Mouse (Mus musculus) spleen, embryonic (tissue): ENCODE data around the gene Etv5.
"Not testable (repeated sequence)": the region's sequence is repeated elsewhere in the genome, so short reads cannot be mapped to it uniquely, and the experiment has no call there.

Experiments
- CTCF ChIA-PET: fragments of 350-600 bp; sonication (Branson Sonifier 250); formaldehyde crosslinking; loops from one replicate; lab custom pipeline; 2022; lab: Charles Lee

The Etv5 gene

DNA sequence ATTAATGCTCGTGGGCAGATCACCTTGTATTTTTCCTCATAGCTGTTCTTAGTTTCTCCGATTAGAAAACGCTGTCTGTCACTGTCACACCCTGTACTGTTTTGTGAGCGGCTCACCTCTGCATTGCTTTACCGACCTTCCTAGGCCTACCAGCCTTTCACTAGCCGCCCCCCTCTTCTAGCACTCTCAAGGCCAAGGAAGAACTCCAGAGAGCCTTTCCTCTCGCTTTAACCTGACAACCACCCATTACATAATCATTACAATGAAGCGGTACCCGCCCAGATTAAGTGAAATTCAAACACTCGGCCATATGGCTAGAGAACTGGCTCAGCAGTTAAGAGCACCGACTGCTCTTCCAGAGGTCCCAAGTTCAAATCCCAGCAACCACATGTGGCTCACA, 41.2 kb downstream of the Etv5 start:
- CTCF ChIA-PET: no interaction called here

DNA sequence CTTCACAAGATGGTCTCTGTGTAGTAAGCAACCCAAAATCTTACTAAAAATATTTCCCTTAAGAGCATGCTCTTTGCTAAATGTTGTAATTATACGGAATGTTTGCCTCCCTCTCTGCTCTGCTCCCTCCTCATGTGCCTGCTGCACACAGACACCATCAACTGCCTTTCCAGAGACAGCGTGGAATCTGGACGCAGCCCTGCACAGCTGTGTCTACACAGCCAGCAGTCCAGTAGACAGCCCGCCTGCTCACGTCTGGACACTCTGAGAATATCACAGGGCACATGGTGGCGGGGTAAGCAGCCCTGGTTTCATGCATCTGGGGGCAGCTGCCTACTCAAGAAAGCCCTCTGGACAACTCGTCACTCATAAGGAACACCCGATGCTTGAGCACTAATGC, 43.1 kb downstream of the Etv5 start:
- CTCF ChIA-PET: no interaction called here

DNA sequence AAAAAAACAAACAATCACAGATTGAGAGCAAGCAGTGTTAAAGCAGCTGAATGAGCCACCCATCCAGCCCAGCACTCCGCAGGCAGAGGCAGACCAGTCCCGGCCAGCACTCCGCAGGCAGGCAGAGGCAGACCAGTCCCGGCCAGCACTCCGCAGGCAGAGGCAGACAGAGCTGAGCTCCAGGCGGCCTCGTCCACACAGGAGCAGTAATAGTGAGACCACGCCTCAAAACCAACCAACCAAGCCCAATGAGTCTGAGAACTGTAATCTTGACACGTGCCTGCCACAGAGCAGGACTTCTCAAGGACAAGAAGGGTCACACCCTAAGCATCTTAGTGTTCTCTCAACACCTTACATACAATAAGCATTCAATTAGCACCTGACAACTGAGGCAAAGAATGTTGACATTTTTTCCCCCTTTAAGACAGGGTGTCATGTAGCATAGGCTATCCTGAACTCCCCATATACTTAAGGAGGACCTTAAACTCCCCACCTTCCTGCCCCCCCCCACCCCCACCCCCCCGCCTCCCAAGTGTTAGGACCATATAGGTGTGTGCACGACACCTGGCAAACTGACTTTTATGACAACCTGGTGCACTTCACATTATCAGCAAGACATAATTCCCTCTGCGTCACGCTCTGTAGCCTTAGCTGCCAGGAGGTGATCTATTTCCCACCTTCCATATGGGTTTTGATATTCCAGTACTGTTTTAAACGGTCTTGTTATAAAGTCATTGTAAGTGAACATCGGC, 44.2 kb downstream of the Etv5 start:
- CTCF ChIA-PET: interaction anchor here (0.6 kb wide), 1 partner anchor 70 kb away, joined by 3 read pairs; no protein-coding TSS in a partner anchor

DNA sequence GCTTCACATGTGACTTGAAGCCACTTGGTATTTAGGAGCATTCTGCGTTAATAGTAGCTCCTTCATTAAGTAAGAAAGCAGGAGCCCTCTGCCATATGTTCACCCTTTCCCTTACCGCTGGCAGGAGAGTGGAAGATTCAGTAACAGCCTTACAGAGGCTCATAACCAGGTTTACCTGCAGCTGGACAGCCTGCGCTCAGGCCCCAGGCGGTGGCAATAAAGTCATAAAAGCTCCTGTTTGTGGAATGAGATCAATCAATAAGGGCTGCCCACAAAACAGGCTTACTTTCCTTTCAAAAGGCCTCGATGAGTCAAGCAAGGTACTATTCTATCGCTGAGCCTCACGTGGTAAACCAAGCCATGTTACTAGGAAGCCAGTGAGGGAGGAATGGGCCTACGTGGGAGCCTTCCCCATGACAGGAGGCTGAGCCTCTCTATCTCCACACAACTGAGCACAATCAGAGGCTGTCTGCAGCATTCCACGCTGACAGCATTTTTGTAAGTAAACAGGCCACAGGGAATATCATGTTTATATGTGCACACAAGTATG, 49.1 kb downstream of the Etv5 start:
- CTCF ChIA-PET: no interaction called here

DNA sequence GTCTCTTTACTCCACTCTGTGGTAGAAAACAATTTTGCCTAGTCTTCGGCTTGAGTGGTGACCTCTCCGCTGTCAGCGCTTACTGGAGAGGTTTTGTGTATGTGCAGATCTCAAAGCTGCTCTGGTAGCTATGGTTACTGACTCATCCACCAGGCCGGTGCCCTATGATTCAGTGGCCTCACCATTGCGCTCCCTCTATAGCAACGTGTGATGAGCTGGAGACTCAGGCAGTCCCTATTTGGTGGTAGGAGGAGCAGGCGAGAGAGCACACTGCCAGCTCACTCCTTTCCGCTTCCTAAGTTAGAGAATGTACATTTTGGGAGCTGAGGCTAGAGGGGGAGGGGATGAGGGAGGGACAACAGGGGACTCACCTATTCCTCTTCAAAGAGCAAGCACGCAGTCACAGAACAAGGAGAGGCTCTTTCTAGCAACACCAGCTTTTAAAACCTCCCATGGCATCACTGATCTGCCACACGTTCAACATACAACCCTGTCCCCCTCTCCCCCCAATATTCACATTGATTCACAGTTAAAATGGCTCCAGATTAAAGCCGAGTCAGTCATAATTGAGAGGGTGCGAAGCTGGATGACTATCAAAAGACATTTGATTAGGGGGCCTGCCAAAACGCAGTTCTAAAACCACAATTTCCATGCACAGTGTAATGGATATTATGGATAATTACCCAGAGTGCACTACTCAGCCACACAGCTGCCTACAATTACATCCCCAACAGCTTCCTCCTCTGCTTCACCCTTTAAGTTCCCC, 50.2 kb downstream of the Etv5 start:
- CTCF ChIA-PET: no interaction called here

DNA sequence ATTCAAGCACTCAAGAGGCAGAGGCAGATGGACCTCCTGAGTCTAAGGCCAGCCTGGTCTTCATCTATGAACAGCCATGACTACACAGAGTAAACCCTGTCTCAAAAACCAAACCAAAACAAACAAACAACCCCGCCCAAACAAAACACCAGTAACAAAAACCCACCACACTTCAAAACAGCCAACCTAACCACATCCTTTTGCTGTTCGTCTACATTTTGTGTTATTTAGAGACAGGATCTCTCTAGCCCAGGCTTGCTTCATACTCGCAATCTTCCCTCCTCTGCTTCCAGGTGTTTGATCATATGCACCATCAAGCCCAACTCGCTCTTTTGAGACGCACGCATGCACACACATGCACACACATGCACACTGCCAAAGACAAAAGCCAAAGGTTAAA, 51.8 kb downstream of the Etv5 start:
- CTCF ChIA-PET: no interaction called here

DNA sequence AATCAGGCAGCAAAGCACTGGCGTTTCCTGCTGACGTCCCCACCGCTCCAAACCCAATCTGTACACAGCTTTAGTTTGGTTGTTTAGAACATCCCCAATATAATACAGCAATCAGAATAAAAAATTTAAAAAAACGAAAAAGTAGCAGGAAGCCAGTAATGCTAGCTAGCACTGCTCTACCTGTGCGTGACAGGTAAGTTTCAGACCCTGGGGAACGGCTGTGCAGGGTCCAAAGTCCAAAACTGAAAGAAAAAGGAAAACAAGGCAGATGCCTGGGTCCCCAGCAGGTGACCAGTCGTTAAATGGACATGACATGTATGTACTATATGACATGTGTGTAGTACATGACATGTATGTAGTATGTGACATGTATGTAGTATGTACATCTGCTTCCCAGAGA, 57.5 kb downstream of the Etv5 start:
- CTCF ChIA-PET: not testable (repeated sequence)

DNA sequence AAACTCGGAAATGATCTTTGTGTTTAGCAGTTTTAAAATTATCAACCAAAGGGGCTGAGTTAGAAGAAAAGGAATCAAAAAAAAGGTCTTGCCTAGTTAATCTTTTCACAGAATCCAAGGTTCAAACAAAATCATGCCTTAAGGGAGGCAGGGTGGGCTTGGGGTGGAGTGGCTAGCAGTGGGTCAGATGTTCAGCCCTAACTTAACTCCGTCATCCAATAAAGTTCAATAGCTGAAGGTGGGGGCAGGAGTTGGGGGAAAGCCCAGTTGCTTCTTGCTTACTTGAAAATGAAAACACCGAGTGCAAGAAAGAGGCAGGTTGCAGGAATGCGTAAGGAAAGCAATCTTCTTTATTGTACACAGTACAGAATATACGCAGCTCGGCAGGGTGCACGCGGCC, 58.5 kb downstream of the Etv5 start:
- CTCF ChIA-PET: no interaction called here

DNA sequence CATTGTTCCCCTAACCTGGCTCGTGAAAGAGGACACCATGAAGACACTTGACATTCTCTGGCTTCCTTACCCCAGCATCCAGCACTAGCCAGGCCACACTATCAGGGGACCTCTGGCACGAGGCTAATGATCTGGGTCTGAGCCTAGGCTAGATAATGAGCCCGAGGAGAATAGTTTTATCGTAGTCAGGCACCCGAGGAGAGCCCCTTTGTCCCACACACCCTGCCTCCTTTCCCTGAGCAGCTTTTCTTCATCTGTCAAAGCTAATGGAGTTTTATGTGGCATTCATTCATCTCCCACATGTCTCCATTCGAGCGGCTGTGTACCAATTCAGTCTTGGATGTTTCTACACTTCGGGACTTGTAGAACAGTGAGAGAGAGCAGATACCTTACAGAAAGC, 59.5 kb downstream of the Etv5 start:
- CTCF ChIA-PET: no interaction called here

DNA sequence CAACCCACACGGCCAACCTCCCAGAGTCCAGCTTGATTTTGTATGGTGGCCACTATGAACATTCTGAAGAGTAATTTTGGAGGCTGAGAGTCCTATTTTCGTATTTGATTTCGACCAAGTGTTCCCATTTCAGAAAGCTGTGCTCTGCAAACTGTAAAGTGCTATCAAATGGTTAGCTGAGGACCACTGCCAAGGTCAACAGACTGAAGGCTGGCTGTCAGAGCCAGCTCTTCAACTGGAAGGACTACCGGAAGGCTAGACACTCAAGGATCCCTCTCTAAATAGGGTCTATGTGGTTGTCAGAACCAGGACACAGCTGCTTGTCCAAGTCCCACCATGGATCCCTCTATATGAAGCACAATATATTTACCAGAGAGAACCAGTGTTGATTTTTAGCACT, 60.2 kb downstream of the Etv5 start:
- CTCF ChIA-PET: no interaction called here

DNA sequence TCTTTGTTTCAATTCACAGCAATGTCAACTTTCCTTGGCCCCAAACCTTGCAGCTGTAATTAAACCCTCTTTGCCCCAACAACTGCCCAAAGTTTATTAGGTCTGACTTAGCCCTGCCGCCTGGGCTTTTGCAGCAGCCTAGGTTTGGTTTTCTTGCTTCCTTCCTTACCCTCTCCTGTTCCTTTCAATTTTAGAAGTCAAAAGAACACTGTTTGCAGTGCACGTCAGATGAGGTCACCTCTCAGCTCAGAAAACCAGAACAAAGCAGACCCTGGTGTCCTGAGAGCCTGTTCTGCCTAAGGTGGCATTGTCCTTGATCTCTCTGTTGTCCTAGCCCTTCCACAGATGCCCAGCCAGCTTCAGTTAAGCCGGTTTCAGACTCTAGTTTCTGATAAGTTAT, 61.8 kb downstream of the Etv5 start:
- CTCF ChIA-PET: no interaction called here

DNA sequence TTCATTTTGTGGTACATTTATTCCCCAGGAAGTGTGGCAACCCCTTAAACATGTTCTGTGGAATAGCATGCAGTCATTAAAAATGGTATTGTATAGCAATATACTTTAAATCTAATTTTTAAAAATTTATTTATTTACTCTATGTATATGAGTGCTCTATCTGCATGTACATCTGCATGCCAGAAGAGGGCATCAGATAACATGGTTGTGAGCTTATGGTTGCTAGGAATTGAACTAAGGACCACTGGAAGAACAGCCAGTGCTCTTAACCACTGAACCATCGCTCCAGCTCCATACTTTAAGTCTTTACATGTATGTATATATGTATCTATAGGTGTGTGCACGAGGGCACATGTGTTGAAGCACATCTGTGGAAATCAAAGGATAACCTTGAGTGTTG, 64.6 kb downstream of the Etv5 start:
- CTCF ChIA-PET: no interaction called here

DNA sequence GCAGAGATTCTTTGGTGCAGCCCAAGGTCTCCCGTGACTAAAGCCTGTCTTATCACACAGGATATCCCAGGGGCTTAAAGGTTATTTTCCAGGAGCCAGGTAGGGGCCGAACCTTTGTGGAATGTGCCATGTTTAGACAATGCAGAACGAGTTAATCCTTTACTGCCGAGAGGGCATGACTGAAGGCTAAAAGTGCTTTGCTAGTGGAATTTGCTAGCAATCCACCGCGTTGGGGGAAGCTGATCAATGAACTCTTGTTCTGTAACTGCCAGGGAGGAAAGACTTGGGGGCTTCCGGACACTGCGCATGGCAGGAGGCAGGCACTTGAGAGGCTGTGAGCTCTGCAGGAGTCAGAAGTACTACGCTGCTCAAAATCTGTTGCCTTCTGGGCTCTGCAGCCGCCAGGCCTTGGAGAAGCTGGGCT, 66.8 kb downstream of the Etv5 start:
- CTCF ChIA-PET: no interaction called here

DNA sequence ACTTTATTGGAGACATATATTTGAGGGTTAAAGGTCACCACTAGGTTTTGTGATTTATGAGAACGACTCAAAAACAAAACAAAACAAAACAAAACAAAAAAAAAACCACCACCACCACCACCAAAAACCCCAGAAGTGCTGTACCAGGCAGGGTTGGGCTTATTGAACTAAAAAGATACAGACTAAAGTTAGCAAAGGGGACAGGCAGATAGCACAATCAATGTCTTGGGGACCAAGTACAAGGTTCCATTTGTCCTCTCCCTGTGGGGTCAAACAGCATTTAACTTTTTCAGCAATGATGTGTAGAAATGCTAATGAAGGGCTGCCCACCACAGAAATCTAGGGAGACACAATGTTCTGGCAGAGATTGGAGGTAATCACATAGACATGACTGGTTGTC, 67.3 kb downstream of the Etv5 start:
- CTCF ChIA-PET: no interaction called here

DNA sequence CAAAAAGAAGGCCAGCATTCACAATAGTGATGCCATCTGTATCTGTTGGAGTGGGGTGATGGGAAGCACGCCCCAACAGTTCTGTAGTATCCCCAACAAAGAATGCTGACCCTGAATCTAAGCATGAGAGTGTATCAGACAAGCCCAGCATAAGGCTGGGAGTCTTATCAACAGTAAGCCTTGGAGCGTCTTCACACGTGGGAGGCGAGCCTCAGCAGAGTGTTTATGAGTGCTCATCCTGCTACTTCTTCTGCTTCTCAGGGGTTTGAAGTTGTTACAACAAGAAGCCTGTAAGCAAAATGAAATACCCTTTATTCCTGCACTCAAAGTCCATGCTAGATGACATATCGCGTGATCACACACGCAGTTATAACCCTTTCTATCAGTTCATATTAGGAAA, 72.4 kb downstream of the Etv5 start:
- CTCF ChIA-PET: no interaction called here

DNA sequence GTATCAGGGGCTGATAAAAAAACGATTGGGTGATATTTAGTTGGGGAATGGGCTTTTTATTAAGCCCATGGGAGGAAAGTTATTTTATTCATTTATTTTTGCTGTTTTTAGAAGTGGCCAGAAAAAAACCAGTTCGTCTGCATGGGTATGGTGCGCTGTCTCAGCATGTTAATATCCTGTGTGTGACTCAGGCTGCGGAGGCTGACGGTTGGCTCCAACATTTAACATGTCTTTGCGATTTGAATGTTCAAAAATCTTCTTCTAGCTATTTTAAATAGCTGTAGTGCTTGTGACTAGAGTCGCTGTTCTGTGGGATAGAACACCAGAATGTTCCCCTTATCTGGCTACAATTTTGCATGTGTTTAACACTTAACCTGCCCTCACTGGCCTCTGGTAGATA, 73.5 kb downstream of the Etv5 start:
- CTCF ChIA-PET: interaction anchor here (0.6 kb wide), 1 partner anchor 46 kb away, joined by 3 read pairs; no protein-coding TSS in a partner anchor

DNA sequence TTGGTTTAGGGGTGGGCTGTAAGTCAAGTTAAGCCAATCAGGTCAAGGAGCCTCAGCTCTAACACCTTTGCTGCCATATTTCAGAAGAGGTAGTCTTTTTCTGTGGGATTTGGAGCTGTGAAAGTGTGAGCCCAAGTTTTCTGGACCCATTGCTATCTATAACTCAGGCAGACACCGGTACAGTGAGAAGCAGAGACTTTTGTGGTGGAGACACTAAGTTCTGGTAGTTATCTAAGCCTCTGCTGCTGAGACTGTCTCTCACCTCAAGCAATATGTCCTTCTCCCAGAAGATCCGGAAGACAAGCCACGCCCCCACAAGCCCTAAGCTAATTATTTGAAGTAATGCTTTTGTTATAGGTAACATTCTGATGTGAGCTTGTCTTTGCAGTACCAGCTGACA, 73.9 kb downstream of the Etv5 start:
- CTCF ChIA-PET: no interaction called here

DNA sequence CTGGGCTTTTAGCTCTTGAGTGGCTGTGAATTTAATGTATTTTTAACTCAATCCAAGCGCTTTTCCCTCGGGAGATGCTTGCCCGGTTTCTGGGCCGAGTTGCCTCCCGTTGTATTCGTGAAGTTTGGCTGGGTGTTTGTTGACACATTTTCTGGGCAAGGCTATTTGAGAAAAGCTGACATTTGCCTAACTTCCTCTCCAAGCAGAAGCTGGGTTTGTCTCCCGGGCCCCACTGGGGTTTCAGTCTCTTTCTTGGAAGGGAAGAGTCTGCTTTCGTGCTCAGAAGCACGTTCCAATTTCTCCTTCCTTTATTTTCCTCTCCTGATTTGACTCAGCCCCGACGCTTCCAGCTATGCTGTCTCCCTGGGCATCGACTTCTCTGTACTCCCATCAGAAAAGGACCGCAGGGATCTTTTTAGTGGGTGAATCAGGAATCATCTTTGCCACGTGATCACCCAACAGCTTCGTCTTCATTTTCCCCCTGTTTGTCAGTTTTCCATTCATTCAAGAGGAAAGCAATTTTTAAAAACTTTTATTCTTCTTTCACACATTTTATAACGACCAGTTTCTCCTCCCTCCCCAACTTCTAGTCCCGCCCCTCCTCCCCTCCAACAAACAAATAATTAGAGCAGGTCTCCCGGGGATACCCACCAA, 80.7 kb downstream of the Etv5 start:
- CTCF ChIA-PET: interaction anchor here (0.7 kb wide), 1 partner anchor 42 kb away, joined by 3 read pairs; no protein-coding TSS in a partner anchor

DNA sequence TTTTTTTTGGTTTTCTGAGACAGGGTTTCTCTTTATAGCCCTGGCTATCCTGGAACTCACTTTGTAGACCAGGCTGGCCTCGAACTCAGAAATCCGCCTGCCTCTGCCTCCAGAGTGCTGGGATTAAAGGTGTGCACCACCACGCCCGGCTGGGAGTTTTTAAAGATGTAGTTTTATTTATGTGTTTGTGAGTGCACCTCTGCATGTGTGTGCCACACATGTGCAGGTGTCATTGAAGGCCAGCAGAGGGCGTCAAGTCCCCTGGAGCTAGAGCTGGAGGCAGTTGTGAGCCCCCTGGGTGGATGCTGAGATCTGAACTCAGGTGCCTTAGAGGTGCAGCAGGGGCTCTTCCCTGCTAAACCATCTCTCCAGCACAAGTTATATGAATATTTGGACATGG, 85.3 kb downstream of the Etv5 start:
- CTCF ChIA-PET: not testable (repeated sequence)

DNA sequence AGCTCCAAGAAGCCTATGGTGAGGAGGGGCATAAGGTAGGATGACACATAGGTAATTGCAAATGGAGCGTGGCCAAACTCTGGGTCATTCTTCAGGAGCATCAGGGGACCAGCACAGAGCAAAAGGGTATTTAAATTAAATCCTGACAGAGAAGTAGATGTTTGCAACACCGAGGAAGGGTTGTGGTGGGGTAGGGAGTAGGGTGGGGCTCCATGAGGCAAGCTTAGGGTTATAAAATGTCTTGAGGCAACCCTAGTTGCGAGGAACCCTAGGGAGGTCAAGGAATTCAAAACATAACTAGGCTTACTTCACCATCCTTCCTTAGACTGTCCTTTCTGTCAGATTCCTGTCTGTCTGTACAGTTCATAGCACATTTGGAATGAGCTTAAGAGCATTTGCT, 85.9 kb downstream of the Etv5 start:
- CTCF ChIA-PET: no interaction called here

DNA sequence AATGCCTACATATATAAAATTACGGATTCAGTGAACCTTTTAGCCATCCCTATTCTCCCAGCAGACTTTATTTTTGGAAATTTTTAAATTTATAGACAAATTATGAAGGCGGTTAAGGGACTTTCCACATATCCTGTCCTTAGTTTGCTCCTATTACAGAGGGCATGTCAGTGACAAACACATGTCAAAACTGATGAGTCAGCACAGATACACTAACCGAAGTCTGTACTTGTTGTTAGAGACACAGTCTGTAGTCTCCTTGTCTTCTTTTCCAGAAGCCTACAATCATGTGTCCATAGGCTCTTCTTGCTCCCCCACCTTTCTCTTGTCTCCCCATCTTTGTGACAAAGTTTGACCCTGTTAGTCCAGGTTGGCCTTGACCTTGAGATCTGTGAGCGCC, 88.3 kb downstream of the Etv5 start:
- CTCF ChIA-PET: interaction anchor here (0.6 kb wide), 1 partner anchor 32 kb away, joined by 5 read pairs; no protein-coding TSS in a partner anchor

DNA sequence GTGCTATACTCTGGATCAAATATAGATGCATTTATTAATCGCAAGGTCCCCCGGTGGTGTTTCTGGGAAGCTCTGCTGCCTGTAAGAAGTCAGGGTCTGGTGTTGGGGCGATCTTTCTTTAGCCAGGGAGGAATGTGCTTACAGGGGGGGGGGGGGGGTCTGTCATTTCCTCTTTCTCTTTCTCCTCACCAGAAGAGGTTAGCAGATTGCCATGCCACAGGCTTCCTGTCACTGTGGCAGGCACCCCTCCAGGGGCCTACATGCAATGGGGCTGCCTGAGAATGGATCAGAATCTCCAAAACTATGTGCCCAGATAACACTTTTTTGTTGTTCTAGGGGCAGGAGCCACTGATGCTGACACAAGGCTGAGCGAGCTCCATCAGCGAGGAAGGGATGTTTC, 89.7 kb downstream of the Etv5 start:
- CTCF ChIA-PET: interaction anchor here (0.7 kb wide), 1 partner anchor 1585 kb away, joined by 3 read pairs; no protein-coding TSS in a partner anchor
